Mouse (Mus musculus): ENCODE measurements around the gene Mgat3. TPM values are rescaled to one million over a fixed set of nuclear protein-coding genes. Genes with fewer than 3 reads are reported as not detected.
A peak's percentile ranks its signal among the peaks of the same experiment; 100 is the strongest.

Gene Mgat3
- polyA plus RNA-seq, 1 experiment from 2014 or later, result 7.2 TPM

DNA sequence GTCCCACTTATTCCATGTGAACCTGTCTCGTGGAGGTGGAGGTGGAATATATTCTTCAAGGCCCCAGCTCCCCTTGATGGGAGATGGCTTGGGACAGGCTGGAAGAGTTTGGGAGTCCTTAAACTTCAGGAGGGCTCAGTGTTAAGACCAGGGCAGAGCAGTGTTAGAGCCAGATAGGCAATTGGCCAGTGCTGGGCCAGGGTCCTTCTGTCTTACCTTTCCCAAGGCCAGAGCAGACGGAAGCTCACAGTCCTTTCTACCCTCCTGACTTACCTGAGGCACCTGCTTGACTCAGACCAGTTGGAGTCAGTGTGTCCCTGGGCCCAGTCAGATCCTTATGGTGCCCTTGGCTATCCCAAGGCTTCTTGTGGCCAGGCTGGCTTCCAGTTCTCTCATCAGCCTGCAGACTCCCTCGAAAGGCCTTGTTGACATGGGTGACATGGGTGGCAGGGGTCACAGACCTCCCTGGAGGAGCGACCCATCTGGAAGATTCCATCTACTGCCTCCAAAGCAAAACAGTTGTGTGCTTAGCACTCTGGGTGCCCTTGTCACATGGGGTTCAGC, 11.0 kb upstream of the Mgat3 start:
- Histone ChIP-seq H3K27ac (no peak overlapping the region), H3K4me3 (replicated peaks) (no peak overlapping the region), H3K9ac (replicated peaks) (no peak overlapping the region), H3K27me3 (no peaks in the 10 kb centered on the region), H3K4me1 (replicated peaks) (peaks cover 22% of the 10 kb centered on the region), H3K36me3 (peaks cover 68% of the 10 kb centered on the region), H3K4me2 (no peak overlapping the region), H3K9me3 (no peaks in the 10 kb centered on the region)
- no peak for ATAC-seq (ENCODE audit: insufficient number of reproducible peaks, insufficient read depth, low FRiP score, low TSS enrichment, low read depth)
- WGBS, result 81% methylated on average over 4 of the region's 4 CpGs

GRCm38 (mm10) chr15:80163274-80163673, 10.2 kb upstream of the Mgat3 start:
- H3K36me3 ChIP-seq, result peaks cover 60% of the 10 kb centered on the region
- no peak overlapping the region for H3K27ac ChIP-seq
- WGBS, result 86% methylated on average over 11 of the region's 11 CpGs
- no peaks in the 10 kb centered on the region for H3K9me3 ChIP-seq
- no peak for ATAC-seq (ENCODE audit: insufficient number of reproducible peaks, insufficient read depth, low FRiP score, low TSS enrichment, low read depth)
- no peak overlapping the region for H3K4me3 ChIP-seq (replicated peaks)
- H3K27me3 ChIP-seq, result no peaks in the 10 kb centered on the region
- H3K4me2 ChIP-seq, result no peak overlapping the region
- H3K4me1 ChIP-seq (replicated peaks), result peaks cover 19% of the 10 kb centered on the region
- no peak overlapping the region for H3K9ac ChIP-seq (replicated peaks)

GRCm38 (mm10) chr15:80163716-80164115, 9.8 kb upstream of the Mgat3 start:
- H3K4me3 ChIP-seq (replicated peaks), result no peak overlapping the region
- H3K36me3 ChIP-seq, result peaks cover 56% of the 10 kb centered on the region
- 89% methylated on average over 4 of the region's 4 CpGs for WGBS
- H3K9ac ChIP-seq (replicated peaks), result no peak overlapping the region
- ATAC-seq (ENCODE audit: insufficient number of reproducible peaks, insufficient read depth, low FRiP score, low TSS enrichment, low read depth), result no peak
- H3K9me3 ChIP-seq, result no peaks in the 10 kb centered on the region
- no peak overlapping the region for H3K27ac ChIP-seq
- H3K4me2 ChIP-seq, result no peak overlapping the region
- H3K4me1 ChIP-seq (replicated peaks), result peaks cover 15% of the 10 kb centered on the region
- no peaks in the 10 kb centered on the region for H3K27me3 ChIP-seq

DNA sequence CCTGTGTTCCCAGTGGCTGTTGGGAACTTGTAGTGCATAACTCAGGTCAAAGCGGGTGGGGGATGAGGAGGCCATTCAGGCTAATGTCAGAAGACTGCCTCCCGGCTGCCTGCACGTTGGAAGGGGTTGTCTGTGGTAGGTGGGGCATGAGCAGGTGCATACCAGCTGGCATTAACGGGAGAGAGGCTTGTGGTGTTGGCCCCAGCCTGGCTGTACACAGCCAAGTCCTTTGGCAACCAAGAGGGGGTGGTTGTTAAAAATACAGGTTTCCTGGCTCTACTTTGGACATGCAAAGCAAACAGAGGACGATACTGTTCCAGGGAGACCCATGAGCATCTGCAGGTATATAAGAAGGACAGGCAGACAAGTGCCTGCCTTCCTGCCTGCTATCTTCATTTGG, 8.1 kb upstream of the Mgat3 start:
- Histone ChIP-seq H3K4me3 (replicated peaks) (no peak overlapping the region), H3K9me3 (no peaks in the 10 kb centered on the region)
- WGBS, result 60% methylated on average over 5 of the region's 5 CpGs

GRCm38 (mm10) chr15:80169484-80169883, 4.0 kb upstream of the Mgat3 start:
- no peak overlapping the region for H3K27ac ChIP-seq
- no peak overlapping the region for H3K4me2 ChIP-seq
- H3K27me3 ChIP-seq, result no peaks in the 10 kb centered on the region
- no peaks in the 10 kb centered on the region for H3K9me3 ChIP-seq
- no peaks in the 10 kb centered on the region for H3K36me3 ChIP-seq
- H3K4me1 ChIP-seq (replicated peaks), result peaks cover 19% of the 10 kb centered on the region
- ATAC-seq (ENCODE audit: insufficient number of reproducible peaks, insufficient read depth, low FRiP score, low TSS enrichment, low read depth), result no peak
- 90% methylated on average over 1 of the region's 1 CpGs for WGBS
- no peak overlapping the region for H3K4me3 ChIP-seq (replicated peaks)
- H3K9ac ChIP-seq (replicated peaks), result no peak overlapping the region

More for the DNA sequence above, 8.1 kb upstream of the Mgat3 start:
- no peak overlapping the region for H3K27ac ChIP-seq
- H3K9ac ChIP-seq (replicated peaks), result no peak overlapping the region
- H3K27me3 ChIP-seq, result no peaks in the 10 kb centered on the region
- peaks cover 39% of the 10 kb centered on the region for H3K36me3 ChIP-seq
- no peak overlapping the region for H3K4me2 ChIP-seq
- H3K4me1 ChIP-seq (replicated peaks), result no peaks in the 10 kb centered on the region; the same call in 1 of the 2 replicates
- no peak for ATAC-seq (ENCODE audit: insufficient number of reproducible peaks, insufficient read depth, low FRiP score, low TSS enrichment, low read depth)

DNA sequence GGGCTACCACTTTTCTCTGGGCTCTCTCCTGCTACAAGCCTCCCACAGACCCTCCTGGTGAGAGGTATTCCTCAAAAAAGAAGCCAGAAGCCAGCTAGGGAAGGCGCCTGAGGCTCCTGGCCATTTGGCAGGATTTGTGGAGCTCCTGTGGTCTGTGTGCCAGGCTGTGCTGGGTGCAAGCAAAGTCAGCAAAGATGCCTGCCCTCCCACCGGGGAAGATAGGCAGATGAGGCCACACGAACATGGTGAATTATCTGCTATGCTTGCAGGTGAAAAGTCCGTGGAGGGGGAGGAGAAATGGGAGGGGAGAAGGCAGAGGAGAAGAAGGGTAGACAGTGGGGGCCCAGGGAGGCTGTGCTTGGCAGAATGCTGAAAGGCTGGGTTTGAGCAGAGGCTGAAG, 3.2 kb upstream of the Mgat3 start:
- no peak overlapping the region for H3K9ac ChIP-seq (replicated peaks)
- 0 out of 2 replicates have a peak overlapping the region, but pooled peaks have one; percentile 23 for H3K27ac ChIP-seq
- H3K4me1 ChIP-seq (replicated peaks), result peaks cover 28% of the 10 kb centered on the region
- no peak overlapping the region for H3K4me2 ChIP-seq
- no peaks in the 10 kb centered on the region for H3K9me3 ChIP-seq
- WGBS, result 53% methylated on average over 4 of the region's 4 CpGs
- H3K36me3 ChIP-seq, result no peaks in the 10 kb centered on the region
- H3K4me3 ChIP-seq (replicated peaks), result no peak overlapping the region
- no peak for ATAC-seq (ENCODE audit: insufficient number of reproducible peaks, insufficient read depth, low FRiP score, low TSS enrichment, low read depth)
- no peaks in the 10 kb centered on the region for H3K27me3 ChIP-seq

- Histone ChIP-seq H3K4me2 (peak overlapping the region; percentile 40), H3K27ac (peak overlapping the region; percentile 53; the same call in 1 of the 2 replicates), H3K4me3 (replicated peaks) (peak overlapping the region; percentile 3; the same call in 1 of the 2 replicates), H3K9ac (replicated peaks) (0 out of 2 replicates have a peak overlapping the region, but pooled peaks have one; percentile 18), H3K27me3 (no peaks in the 10 kb centered on the region), H3K36me3 (no peaks in the 10 kb centered on the region), H3K9me3 (no peaks in the 10 kb centered on the region), H3K4me1 (replicated peaks) (peaks cover 35% of the 10 kb centered on the region)
- no peak for ATAC-seq (ENCODE audit: insufficient number of reproducible peaks, insufficient read depth, low FRiP score, low TSS enrichment, low read depth)
- WGBS, result 3% methylated on average over 8 of the region's 8 CpGs
Observed at GRCm38 (mm10) chr15:80171286-80171685, 2.2 kb upstream of the Mgat3 start.

DNA sequence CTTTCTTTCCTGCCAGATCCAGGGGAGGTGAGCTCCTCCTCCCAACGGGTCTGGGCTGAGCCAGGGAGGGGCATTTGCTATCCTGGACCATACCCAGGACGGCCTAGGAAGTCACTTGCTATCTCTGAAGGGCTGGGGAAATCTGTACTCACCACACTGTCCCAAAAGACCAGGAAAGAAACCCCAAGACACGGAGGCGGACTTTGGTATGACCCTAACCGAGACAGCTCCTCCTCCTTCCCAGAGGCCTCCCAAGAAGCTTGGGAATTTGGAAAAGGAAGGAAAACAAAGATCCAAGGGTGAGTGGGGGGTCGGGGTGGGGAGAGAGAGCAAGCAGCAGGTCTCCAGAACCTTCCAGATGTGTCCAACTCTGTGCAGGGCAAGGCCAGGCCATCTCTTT, 1.7 kb upstream of the Mgat3 start:
- peaks cover 35% of the 10 kb centered on the region for H3K4me1 ChIP-seq (replicated peaks)
- H3K36me3 ChIP-seq, result no peaks in the 10 kb centered on the region
- peak overlapping the region; percentile 3; the same call in 1 of the 2 replicates for H3K4me3 ChIP-seq (replicated peaks)
- peak overlapping the region; percentile 40 for H3K4me2 ChIP-seq
- 22% methylated on average over 6 of the region's 6 CpGs for WGBS
- H3K27me3 ChIP-seq, result no peaks in the 10 kb centered on the region
- H3K9ac ChIP-seq (replicated peaks), result 0 out of 2 replicates have a peak overlapping the region, but pooled peaks have one; percentile 18
- H3K9me3 ChIP-seq, result no peaks in the 10 kb centered on the region
- H3K27ac ChIP-seq, result 0 out of 2 replicates have a peak overlapping the region, but pooled peaks have one; percentile 53
- ATAC-seq (ENCODE audit: insufficient number of reproducible peaks, insufficient read depth, low FRiP score, low TSS enrichment, low read depth), result no peak

DNA sequence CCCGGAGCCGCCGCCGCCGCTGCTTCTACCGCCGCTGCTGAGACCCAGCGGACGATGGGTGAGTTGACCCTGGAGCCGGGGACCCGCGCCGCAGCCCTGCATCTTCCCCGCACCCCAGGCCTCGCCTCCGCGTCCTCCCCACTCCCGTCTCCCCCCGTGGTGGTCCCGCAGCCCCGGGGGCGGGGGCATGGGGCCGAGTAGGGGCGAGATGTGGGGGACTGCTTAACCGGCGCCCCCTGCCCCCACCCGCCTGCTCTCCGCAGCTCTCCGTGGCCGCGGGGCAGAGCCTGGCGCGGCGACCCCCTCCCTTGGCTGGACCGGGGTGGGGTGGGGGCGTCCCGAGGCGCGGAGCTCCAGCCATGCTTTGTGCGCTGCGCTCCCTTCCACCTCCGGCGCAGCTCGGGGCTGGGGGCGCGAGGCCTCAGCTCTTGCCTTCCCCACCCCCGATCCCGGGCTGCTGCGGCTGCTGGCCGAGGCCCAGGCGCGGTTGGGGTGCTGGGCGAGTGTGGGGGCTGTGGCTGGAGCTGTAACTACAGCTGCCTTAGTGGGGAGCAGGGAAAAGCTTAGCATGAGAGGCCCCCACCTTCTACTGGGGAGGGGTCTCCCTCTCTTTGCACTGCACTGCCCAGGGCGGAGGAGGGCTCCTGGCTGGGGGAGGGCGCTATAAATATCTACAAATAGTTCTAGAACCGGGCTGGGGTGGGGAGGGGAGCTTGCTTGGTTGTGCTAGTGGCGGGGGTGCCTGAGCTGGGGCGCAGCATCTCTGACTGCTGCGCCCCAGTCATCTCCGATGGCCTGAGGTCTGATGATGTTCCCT, 468 bp downstream of the Mgat3 start:
- H3K4me2 ChIP-seq, result peak overlapping the region; percentile 87
- peak overlapping the region; percentile 97 for H3K4me3 ChIP-seq (replicated peaks)
- peaks cover 35% of the 10 kb centered on the region for H3K4me1 ChIP-seq (replicated peaks)
- no peaks in the 10 kb centered on the region for H3K27me3 ChIP-seq
- H3K36me3 ChIP-seq, result no peaks in the 10 kb centered on the region
- peak; percentile 50 for ATAC-seq (ENCODE audit: insufficient number of reproducible peaks, insufficient read depth, low FRiP score, low TSS enrichment, low read depth)
- H3K9ac ChIP-seq (replicated peaks), result peak overlapping the region; percentile 97
- H3K27ac ChIP-seq, result peak overlapping the region; percentile 89
- H3K9me3 ChIP-seq, result no peaks in the 10 kb centered on the region
- under 1% methylated on average over 59 of the region's 60 CpGs for WGBS

GRCm38 (mm10) chr15:80174598-80174875, 1.0 kb downstream of the Mgat3 start:
- WGBS, result 3% methylated on average over 5 of the region's 5 CpGs
- Histone ChIP-seq H3K27me3 (no peaks in the 10 kb centered on the region), H3K4me2 (peak overlapping the region; percentile 87), H3K9ac (replicated peaks) (peak overlapping the region; percentile 97), H3K9me3 (no peaks in the 10 kb centered on the region), H3K27ac (peak overlapping the region; percentile 89; the same call in 1 of the 2 replicates), H3K4me3 (replicated peaks) (peak overlapping the region; percentile 97), H3K36me3 (no peaks in the 10 kb centered on the region), H3K4me1 (replicated peaks) (peaks cover 36% of the 10 kb centered on the region)
- ATAC-seq (ENCODE audit: insufficient number of reproducible peaks, insufficient read depth, low FRiP score, low TSS enrichment, low read depth), result no peak

DNA sequence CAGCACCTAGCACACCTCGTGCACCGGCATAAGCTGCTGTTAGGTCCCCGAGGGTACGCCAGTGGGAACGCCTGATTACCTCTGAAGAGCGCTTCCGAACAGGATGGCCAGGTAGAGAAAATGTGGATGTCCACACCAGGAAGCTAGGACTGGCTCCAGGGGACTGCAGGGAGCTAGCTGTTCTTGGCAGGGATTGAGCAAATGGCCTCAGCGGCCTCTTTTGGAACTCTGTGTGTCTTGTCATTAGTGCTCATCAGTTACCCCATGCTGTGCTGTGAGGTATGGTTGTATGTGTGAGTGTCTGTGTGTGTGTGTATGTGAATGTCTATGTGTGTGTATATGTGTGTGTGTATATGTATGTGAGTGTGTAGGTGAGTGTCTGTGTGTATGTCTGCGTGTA, 1.8 kb downstream of the Mgat3 start:
- ATAC-seq (ENCODE audit: insufficient number of reproducible peaks, insufficient read depth, low FRiP score, low TSS enrichment, low read depth), result no peak
- peaks cover 38% of the 10 kb centered on the region for H3K4me1 ChIP-seq (replicated peaks)
- H3K36me3 ChIP-seq, result no peaks in the 10 kb centered on the region
- peak overlapping the region; percentile 97; the same call in 1 of the 2 replicates for H3K4me3 ChIP-seq (replicated peaks)
- peak overlapping the region; percentile 87 for H3K4me2 ChIP-seq
- no peaks in the 10 kb centered on the region for H3K27me3 ChIP-seq
- no peak overlapping the region for H3K27ac ChIP-seq
- H3K9ac ChIP-seq (replicated peaks), result peak overlapping the region; percentile 97; the same call in 1 of the 2 replicates
- 69% methylated on average over 9 of the region's 9 CpGs for WGBS
- no peaks in the 10 kb centered on the region for H3K9me3 ChIP-seq
